Mouse (Mus musculus) midbrain, embryonic 12.5 days (tissue): Measurements from ENCODE around the gene Themis3. TPM values are rescaled to one million over a fixed set of nuclear protein-coding genes. Genes with fewer than 3 reads are reported as not detected.
"Not testable (repeated sequence)": the region's sequence is repeated elsewhere in the genome, so short reads cannot be mapped to it uniquely, and the experiment has no call there.

Experiments used
- ATAC-seq: fragments of 200-750 bp; cut with Nextera tagmentation; 2 replicates; pipeline ENCODE4 v1.8.0; 2017; ENCODE audit warnings: low read depth, moderate TSS enrichment, moderate library complexity; ENCODE audit not compliant: low FRiP score
- H3K27ac ChIP-seq: fragments of 300-500 bp; sonication (generic); replicated peaks from 2 replicates; pipeline ENCODE4 v1.5.1; 2016; ENCODE audit warnings: mild to moderate bottlenecking
- H3K27me3 ChIP-seq: fragments of 300-500 bp; sonication (generic); 2 replicates; pipeline ENCODE4 v1.6.1; 2016; ENCODE audit warnings: mild to moderate bottlenecking
- H3K36me3 ChIP-seq: fragments of 300-500 bp; sonication (generic); 2 replicates; pipeline ENCODE4 v1.6.1; 2016
- H3K4me1 ChIP-seq: fragments of 300-500 bp; sonication (generic); 2 replicates; pipeline ENCODE4 v1.6.1; 2016
- H3K4me2 ChIP-seq: fragments of 300-500 bp; sonication (generic); replicated peaks from 2 replicates; pipeline ENCODE4 v1.6.1; 2016; ENCODE audit warnings: mild to moderate bottlenecking, moderate library complexity
- H3K4me3 ChIP-seq: fragments of 300-500 bp; sonication (generic); 2 replicates; pipeline ENCODE4 v1.5.1; 2016; ENCODE audit warnings: mild to moderate bottlenecking
- H3K9ac ChIP-seq: fragments of 300-500 bp; sonication (generic); replicated peaks from 2 replicates; pipeline ENCODE4 v1.6.1; 2016; ENCODE audit warnings: mild to moderate bottlenecking, moderate library complexity
- H3K9me3 ChIP-seq: fragments of 300-500 bp; sonication (generic); 2 replicates; pipeline ENCODE4 v1.6.1; 2016; ENCODE audit warnings: mild to moderate bottlenecking
- WGBS: fragments of 180-500 bp; shearing (Covaris S2); methylation state at CpG from one replicate; pipeline ENCODE4 v1.1.7; 2016; 5-methylcytosine and 5-hydroxymethylcytosine counted together
- polyA plus RNA-seq: library from polyadenylated mRNA; unstranded; fragments of >200 nt; fragmentation: Nextera tagmentation; extraction: Ambion mirVana; gene quantifications from 2 replicates; pipeline ENCODE4 v1.2.1, GENCODE M21; 2016

Gene Themis3
- polyA plus RNA-seq, 1 experiment from 2014 or later = not detected

DNA sequence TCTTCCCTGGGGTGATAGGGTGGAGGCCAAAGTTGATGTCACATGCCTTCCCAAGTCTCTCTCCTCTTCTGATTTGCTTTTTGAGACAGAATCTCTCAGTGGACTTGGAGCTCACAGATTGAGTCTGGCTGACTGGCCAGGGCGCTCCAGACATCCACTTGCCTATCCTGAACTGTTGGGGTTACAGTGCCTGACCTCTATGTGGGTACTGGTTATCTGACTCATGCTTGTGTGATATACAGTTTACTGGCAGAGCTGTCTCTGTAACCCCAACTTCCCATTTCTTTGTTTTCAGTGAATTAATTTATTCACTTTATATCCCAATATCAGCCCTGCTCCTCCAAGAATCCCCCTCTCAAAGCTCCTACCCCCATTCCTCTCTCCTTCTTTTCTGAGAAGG is 62.1 kb downstream of the Themis3 start:
- ATAC-seq = no peak
- Histone ChIP-seq H3K27me3 (no peaks in the 10 kb centered on the region), H3K4me3 (no peak overlapping the region), H3K9ac (no peak overlapping the region), H3K9me3 (peaks cover 7% of the 10 kb centered on the region), H3K27ac (no peak overlapping the region), H3K36me3 (no peaks in the 10 kb centered on the region), H3K4me2 (no peak overlapping the region), H3K4me1 (no peaks in the 10 kb centered on the region)
- 100% methylated on average over 1 of the region's 1 CpGs for WGBS

DNA sequence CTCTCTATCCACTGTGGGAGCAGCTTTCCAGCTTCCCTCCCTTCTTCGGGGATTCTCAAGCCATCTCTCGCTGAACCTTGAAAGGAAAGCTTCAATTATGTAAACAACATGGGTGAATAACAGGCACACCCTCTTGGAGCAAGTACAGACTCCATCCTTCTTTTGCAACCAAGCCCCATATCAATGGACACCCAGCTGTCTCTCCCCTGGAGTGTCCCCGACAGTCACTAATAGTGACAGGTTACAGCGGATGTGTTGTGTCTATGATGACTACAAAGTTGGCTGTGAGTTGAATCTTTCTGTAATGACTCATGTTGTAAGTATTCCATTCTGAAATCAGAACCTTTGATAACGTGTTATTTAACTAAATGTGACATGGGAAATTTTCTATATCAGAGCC is 71.0 kb downstream of the Themis3 start:
- Histone ChIP-seq H3K4me3 (no peak overlapping the region), H3K9me3 (no peaks in the 10 kb centered on the region), H3K4me1 (peaks cover 9% of the 10 kb centered on the region), H3K27ac (no peak overlapping the region), H3K36me3 (no peaks in the 10 kb centered on the region), H3K9ac (no peak overlapping the region), H3K27me3 (no peaks in the 10 kb centered on the region), H3K4me2 (no peak overlapping the region)
- no peak for ATAC-seq
- 81% methylated on average over 5 of the region's 5 CpGs for WGBS

DNA sequence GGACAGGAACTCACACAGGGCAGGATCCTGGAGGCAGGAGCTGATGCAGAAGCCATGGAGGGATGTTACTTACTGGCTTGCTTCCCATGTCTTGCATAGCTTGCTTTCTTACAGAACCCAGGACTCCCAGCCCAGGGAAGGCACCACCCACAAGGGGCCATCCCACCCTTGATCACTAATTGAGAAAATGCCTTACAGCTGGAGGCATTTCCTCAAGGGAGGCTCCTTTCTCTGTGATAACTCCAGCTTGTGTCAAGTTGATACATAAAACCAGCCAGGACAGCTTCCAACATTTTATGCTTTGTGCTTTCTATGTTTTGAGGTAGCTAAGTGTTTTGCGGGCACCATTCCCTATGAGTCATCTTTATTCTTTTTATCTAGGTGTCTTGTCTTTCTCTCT is 71.8 kb downstream of the Themis3 start:
- not testable (repeated sequence) for H3K27ac ChIP-seq, H3K9me3 ChIP-seq, ATAC-seq, H3K9ac ChIP-seq, H3K4me2 ChIP-seq, H3K27me3 ChIP-seq, H3K36me3 ChIP-seq, H3K4me3 ChIP-seq
- H3K4me1 ChIP-seq = peaks cover 15% of the 10 kb centered on the region
- 88% methylated on average over 1 of the region's 1 CpGs for WGBS

DNA sequence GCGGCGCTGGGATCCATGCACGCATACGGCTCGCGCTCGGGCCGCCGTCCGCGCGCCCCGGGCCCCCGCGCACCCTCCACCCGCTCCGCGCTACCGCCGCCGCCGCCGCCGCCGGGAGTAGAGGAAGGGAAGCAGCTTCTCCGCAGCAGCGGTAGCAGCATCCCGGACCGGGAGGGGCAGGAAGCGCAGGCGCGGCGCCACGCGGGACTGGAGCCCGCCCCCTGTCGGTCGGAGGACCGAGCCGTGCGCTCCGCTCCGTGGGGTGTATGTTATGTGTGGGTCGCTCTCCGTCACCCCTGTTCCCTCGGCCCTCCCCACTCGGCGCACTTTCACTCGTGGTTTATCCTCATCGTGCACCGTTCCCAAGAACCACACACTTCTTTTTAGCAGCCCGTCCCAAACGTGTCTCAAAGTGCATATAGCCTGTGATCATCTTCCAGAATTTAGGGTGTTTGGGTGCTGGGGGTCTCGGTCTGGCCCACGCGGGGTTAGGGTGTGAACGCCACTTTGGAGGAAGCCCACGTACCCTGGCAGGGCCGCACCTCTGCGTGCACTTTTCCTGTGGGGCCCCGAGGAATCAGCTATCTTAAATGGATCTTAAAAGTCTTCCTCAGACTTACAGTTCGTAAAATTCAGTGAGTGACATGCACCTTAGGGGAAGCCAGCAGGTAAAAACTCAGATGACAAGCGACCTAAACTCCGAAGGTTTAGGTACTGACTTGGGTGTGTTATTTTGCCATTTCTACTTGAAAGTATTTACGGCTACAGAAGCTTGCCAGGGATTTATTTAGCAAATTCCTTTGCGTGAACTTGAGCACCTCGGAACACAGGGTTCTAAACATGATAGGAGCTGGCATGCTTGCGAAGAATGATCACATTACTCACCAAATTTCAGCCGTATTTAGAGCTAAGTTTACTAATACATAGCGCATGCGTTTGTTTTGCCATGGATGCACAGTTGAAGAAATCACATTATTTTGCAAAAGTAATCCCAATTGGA is 74.6 kb downstream of the Themis3 start, which contains the start of gene Rab12:
Gene Rab12, minus strand, starts transcription at position 176 of the 1,000 bp plus-strand sequence.
- Histone ChIP-seq H3K27me3 (no peaks in the 10 kb centered on the region), H3K9me3 (no peaks in the 10 kb centered on the region), H3K27ac (peak within 1 kb of the TSS; percentile 56), H3K4me2 (peak within 1 kb of the TSS; percentile 68), H3K9ac (peak within 1 kb of the TSS; percentile 99), H3K4me3 (peak within 1 kb of the TSS; percentile 98), H3K36me3 (0 out of 2 replicates have a peak, but pooled peaks cover 5% of the 10 kb centered on the region), H3K4me1 (peaks cover 26% of the 10 kb centered on the region)
- ATAC-seq = peak; percentile 95
- 8% methylated on average over 70 of the region's 71 CpGs for WGBS

DNA sequence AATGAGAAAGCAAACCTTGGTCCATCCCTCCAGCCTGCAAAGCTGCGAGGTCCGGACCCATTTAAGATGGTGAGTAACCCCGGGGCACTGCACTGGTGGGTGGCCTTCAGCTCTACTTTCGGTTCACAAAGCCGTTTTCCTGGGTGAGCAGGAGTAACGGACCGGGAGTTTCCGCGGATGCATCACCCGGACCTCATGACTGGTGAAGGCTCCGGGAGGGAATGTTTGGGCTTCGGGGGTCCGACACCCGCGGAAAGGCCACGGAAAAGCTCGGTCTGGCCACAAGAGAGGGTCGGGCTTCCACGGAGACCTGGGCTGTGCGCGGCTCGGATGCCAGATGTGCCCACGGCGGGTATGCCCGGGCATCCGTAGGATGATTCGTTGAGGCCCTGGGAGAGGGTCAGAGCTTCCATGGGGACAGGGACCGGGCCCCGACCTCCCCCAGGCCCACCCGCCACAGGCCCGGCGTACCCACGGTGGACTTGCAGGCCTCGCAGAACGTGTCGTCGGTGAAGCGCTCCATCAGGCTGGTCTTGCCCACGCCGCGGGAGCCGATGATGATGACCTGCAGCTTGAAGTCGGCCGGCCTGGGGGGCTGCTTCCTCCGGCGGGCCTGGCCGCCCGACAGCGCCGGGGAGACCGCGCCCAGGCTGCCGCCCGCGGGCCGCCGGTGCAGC is 75.4 kb downstream of the Themis3 start:
- peaks cover 10% of the 10 kb centered on the region; the same call in 1 of the 2 replicates for H3K36me3 ChIP-seq
- H3K4me1 ChIP-seq = peaks cover 26% of the 10 kb centered on the region
- H3K4me2 ChIP-seq = peak overlapping the region; percentile 68
- peak overlapping the region; percentile 56 for H3K27ac ChIP-seq
- peak overlapping the region; percentile 99 for H3K9ac ChIP-seq
- under 1% methylated on average over 38 of the region's 57 CpGs for WGBS
- no peaks in the 10 kb centered on the region for H3K9me3 ChIP-seq
- H3K4me3 ChIP-seq = peak overlapping the region; percentile 98
- no peaks in the 10 kb centered on the region for H3K27me3 ChIP-seq
- peak; percentile 82 for ATAC-seq

DNA sequence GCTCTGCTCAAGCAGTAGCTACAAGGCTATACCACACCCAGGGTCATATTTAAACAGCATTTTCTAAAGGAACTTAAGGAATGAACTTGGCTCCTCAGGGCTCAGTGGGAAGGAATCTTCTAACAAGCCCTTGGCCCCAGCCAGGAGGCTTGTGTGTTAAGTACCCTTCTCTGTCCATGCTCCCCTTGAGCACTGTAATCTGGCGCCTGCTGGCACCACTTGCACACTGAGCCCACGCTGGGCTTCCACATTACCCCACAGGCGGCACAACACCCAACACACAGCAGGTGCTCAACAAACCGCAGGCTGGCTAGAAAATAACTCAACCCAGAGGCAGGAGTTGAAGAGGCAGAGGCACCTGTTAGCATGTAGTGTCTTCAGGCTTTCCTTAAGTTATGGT is 77.5 kb downstream of the Themis3 start:
- Histone ChIP-seq H3K9me3 (no peaks in the 10 kb centered on the region), H3K9ac (no peak overlapping the region), H3K27me3 (no peaks in the 10 kb centered on the region), H3K27ac (no peak overlapping the region), H3K4me2 (no peak overlapping the region), H3K36me3 (peaks cover 10% of the 10 kb centered on the region; the same call in 1 of the 2 replicates), H3K4me3 (no peak overlapping the region), H3K4me1 (peaks cover 26% of the 10 kb centered on the region)
- ATAC-seq = no peak
- WGBS = 89% methylated on average over 4 of the region's 4 CpGs

DNA sequence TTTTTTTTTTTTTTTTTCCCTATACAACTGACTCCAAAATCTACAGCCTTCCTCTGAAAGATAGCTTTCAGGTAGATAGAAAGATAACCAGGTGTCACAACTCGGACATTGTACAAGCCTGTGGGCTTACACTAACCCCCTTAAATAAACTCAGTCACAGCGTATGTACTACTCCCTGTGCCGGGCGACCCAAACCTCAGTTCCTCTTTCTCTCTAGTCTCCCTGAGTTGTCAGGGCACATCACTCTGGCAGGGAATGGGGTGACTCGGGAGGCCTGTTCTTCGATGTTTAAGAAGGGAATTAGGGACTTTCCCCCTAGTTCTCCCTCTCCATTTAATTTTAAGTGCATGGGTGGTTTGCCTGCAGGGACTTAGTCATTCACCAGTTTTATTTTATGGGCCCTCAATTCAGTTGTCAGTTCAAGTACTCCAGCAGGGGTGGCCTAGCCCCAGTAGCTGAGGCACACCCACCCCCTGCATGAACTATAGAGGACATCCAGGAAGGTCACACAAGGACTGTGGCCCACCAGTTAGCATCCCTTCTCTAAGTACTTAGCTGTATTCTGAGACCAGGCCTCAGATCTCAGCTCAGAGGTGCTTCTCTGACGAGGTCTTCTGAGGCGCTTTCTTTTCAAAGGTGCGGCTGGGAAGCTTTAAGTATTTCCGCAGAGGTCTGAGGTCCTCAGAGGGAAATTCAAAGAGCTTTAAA is 80.0 kb downstream of the Themis3 start:
- Histone ChIP-seq H3K4me1 (peaks cover 32% of the 10 kb centered on the region), H3K9me3 (no peaks in the 10 kb centered on the region), H3K36me3 (peaks cover 10% of the 10 kb centered on the region; the same call in 1 of the 2 replicates), H3K27me3 (no peaks in the 10 kb centered on the region), H3K27ac (no peak overlapping the region), H3K4me3 (no peak overlapping the region), H3K9ac (no peak overlapping the region), H3K4me2 (no peak overlapping the region)
- 90% methylated on average over 10 of the region's 10 CpGs for WGBS
- ATAC-seq = no peak

DNA sequence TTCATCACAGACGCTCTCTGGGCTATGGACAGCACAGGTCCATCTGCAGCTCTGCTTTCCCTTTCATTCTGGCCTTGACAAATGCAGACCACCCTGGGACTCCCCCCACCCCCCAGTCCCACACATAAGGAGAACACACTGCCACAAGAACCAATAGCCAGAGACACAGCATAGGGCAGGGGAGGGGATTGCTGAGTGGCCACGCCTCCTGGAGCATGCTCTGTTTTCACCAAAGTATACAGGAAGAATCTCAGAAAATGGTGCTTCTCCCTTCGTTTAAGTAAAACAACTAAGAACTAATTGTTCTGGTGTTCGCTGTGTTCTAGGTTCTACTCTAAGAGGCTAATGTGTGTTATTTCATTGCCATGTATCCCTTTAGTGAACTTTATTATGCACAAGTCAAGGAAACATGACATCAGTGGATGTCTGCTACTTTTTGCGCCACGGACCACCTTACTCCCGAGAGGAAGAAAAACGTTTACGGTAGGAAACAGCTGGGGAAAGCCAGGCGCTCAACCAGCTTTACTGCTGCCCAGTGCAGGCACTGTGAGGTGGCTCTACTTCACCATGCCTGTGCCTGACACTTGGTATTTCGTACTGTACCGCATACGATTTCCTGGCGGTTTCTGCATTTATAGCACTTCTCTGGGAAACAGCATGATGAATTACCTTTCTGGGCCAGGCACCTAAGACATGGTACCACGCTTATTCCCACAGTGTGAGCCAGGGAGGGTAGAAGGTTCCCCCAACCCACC is 82.0 kb downstream of the Themis3 start:
- peak; percentile 44; the same call in 1 of the 2 replicates for ATAC-seq
- no peak overlapping the region for H3K4me2 ChIP-seq
- 87% methylated on average over 15 of the region's 15 CpGs for WGBS
- H3K36me3 ChIP-seq = peaks cover 12% of the 10 kb centered on the region; the same call in 1 of the 2 replicates
- no peak overlapping the region for H3K9ac ChIP-seq
- no peak overlapping the region for H3K27ac ChIP-seq
- H3K4me1 ChIP-seq = peaks cover 19% of the 10 kb centered on the region
- H3K4me3 ChIP-seq = no peak overlapping the region
- H3K9me3 ChIP-seq = no peaks in the 10 kb centered on the region
- H3K27me3 ChIP-seq = no peaks in the 10 kb centered on the region

DNA sequence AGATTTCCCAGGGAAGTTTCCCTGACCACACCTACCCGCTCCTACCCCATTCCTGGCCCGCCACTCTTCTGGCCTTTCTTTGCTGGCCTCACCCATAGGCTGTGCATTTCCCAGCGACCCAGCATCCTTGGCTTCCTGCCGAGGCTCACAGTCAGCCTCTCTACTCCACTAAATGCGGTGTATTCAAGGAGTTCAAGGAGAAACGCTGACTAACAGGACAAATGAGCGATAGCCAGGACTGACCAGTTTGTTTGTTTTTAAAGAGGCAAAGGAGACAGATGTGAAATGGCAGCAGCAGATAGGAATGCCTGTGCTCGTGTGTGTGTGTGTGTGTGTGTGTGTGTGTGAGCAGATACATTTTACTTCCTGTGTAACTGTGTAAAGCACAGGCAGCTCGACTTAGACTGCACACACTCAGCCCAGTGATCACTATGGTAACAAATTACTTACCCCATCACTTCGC is 84.2 kb downstream of the Themis3 start:
- Histone ChIP-seq H3K27me3 (no peaks in the 10 kb centered on the region), H3K4me3 (no peak overlapping the region), H3K36me3 (peaks cover 16% of the 10 kb centered on the region), H3K27ac (no peak overlapping the region), H3K4me1 (peaks cover 11% of the 10 kb centered on the region; the same call in 1 of the 2 replicates), H3K9me3 (no peaks in the 10 kb centered on the region), H3K4me2 (no peak overlapping the region), H3K9ac (no peak overlapping the region)
- ATAC-seq = no peak
- WGBS = 57% methylated on average over 10 of the region's 10 CpGs

DNA sequence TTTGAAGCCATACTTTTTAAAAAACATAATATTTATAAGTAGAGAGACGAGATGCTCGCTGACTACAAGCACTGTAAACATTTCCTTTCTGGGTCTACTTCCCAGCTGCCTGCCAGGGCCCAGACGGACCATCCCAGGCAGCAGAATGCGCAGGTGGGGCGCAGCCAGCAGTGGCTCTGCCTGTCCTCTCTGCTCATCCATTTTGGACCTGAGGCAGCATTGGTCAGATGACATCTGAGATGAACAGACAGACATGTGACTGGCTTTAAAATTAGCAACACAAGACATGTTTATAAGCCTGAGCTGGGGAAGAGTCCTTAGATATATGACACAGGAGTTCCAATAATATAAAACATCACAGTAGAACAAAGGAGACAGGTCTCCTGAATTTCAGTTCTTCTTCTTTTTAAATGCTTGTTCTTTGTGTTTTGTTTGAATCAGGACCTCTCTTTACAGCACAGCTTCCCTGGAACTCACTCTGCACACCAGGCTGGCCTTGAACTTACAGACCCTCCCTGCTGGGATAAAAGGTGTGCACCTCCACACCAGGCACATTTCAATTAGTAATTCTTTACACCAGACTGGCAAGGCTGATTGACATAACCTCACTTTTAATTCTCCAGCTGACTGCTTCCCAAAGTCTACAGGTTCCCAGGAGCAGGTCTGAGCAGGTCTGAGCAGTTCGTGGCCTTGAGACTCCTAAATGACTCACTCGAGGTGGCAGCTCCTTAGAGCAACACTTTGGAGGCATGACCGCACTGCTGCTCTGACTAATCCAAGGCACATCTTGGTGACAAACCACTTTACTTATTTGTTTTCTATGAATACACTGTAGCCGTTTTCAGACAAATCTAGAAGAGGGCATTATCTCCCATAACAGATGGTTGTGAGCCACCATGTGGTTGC is 87.1 kb downstream of the Themis3 start:
- Histone ChIP-seq H3K4me2 (no peak overlapping the region), H3K27ac (no peak overlapping the region), H3K9ac (no peak overlapping the region), H3K27me3 (no peaks in the 10 kb centered on the region), H3K4me3 (no peak overlapping the region), H3K9me3 (no peaks in the 10 kb centered on the region), H3K4me1 (peaks cover 11% of the 10 kb centered on the region; the same call in 1 of the 2 replicates), H3K36me3 (peaks cover 32% of the 10 kb centered on the region)
- WGBS = 92% methylated on average over 9 of the region's 9 CpGs
- ATAC-seq = no peak
